Mouse (Mus musculus): ENCODE data around the gene Ttc39a.
"Not testable (repeated sequence)": the region's sequence is repeated elsewhere in the genome, so short reads cannot be mapped to it uniquely, and the experiment has no call there.

Gene Ttc39a

GRCm38 (mm10) chr4:109406486-109407175 lies at the start of gene Ttc39a:
TSS of gene Ttc39a (plus strand) at chr4:109406623.
- DNase-seq: peak; percentile 69 to 78

- no peak for DNase-seq
These were observed 28.3 kb upstream of the Ttc39a start for GRCm38 (mm10) chr4:109378107-109378506.

- DNase-seq: peak in 1 of 2 experiments; percentile 33
These were observed 24.0 kb upstream of the Ttc39a start for GRCm38 (mm10) chr4:109382457-109382856.

- no peak for DNase-seq
These were observed 20.8 kb upstream of the Ttc39a start for GRCm38 (mm10) chr4:109385599-109385998.

- no peak for DNase-seq
These were observed 13.1 kb upstream of the Ttc39a start for GRCm38 (mm10) chr4:109393229-109393779.

- peak in 1 of 2 experiments; percentile 20 for DNase-seq
These were observed 12.5 kb upstream of the Ttc39a start for GRCm38 (mm10) chr4:109393902-109394301.

GRCm38 (mm10) chr4:109394314-109395074 lies 11.9 kb upstream of the Ttc39a start:
- DNase-seq: no peak

GRCm38 (mm10) chr4:109400366-109400980 lies 6.0 kb upstream of the Ttc39a start:
- DNase-seq: peak; percentile 49 to 68

GRCm38 (mm10) chr4:109401176-109401689 lies 5.2 kb upstream of the Ttc39a start:
- DNase-seq: peak; percentile 37 to 51

- not testable (repeated sequence) for DNase-seq
These were observed 1.5 kb upstream of the Ttc39a start for GRCm38 (mm10) chr4:109404908-109405307.

GRCm38 (mm10) chr4:109405415-109405814 lies 1.0 kb upstream of the Ttc39a start:
- no peak for DNase-seq

- peak; percentile 73 to 80 for DNase-seq
These were observed 353 bp upstream of the Ttc39a start for GRCm38 (mm10) chr4:109406054-109406485.

GRCm38 (mm10) chr4:109407176-109407520 lies 725 bp downstream of the Ttc39a start:
- no peak for DNase-seq

- peak; percentile 42 for DNase-seq
These were observed 1.5 kb downstream of the Ttc39a start for GRCm38 (mm10) chr4:109407701-109408485.

- no peak for DNase-seq
These were observed 4.4 kb downstream of the Ttc39a start for GRCm38 (mm10) chr4:109410681-109411376.

GRCm38 (mm10) chr4:109411377-109411967 lies 5.0 kb downstream of the Ttc39a start:
- DNase-seq: no peak

GRCm38 (mm10) chr4:109412233-109412632 lies 5.8 kb downstream of the Ttc39a start:
- DNase-seq: no peak

GRCm38 (mm10) chr4:109417998-109418397 lies 11.6 kb downstream of the Ttc39a start:
- DNase-seq: no peak

GRCm38 (mm10) chr4:109419017-109419416 lies 12.6 kb downstream of the Ttc39a start:
- DNase-seq: no peak

- no peak for DNase-seq
These were observed 13.1 kb downstream of the Ttc39a start for GRCm38 (mm10) chr4:109419563-109419962.

- DNase-seq: peak in 1 of 2 experiments; percentile 49
These were observed 13.8 kb downstream of the Ttc39a start for GRCm38 (mm10) chr4:109420138-109420795.

Data from cerebellum, postnatal 10 days (tissue).